Mouse (Mus musculus) T-helper 2 cell (primary cell): Measurements from ENCODE around the gene Deaf1.

ENCODE experiments used
- in situ Hi-C: fragments of 300-600 bp; cut with MboI, MseI; formaldehyde crosslinking; loops from one replicate; pipeline ENCODE4 v1.15.1; 2025; ENCODE audit warnings: high pct_unique_total_duplicates

Deaf1 gene

DNA sequence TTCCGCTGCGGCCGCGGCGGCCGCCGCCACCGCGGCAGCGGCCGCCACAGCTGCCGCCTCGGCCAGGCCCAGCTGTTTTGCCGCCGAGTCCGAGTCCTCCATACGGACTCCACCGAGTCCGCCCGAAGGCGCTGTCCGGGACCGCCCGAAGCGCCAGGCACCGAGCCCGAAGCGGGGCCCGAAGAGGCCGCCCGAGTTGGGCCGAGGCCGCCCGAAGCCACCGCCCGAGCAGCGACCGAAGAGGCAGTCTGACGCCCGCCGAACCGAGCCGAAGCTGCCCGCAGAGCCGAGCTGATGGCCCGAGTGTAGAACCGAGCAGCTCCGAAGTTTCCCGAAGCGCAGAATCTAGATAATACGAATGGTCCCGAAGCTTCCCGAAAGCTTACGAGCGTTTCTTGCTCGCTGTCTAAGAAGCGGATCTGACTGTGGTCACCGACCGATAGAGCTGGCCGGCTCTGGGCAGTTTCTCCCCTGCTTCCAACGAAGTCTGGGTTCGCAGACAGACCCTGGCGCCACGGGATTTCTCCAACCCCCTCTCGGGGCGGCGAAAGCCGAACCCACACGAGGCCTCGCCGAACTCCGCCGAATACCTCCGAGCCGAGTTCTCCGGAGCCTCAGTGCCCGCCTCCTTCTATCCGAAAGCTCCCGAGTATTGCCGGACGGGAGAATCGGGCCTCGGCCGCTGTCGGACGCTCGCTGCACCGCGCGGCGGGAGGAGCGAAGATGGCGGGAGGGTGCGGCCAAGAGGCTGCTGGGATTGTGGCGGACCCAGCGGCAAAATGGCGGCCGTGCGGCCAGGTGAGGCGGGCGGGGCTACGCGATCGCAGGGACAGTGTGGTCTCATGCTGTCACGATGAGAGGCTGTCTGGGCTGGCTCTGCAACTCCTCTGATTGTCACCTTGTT, at the start of gene Deaf1, which contains the start of gene Tmem80:
Gene Deaf1, minus strand, starts transcription at position 222 of the 904 bp plus-strand sequence.
Gene Tmem80, plus strand, starts transcription at position 271 of the 904 bp plus-strand sequence.
- in situ Hi-C loops = no loop called here

GRCm38 (mm10) chr7:141374399-141374798, 46.9 kb upstream of the Deaf1 start:
- in situ Hi-C loops = no loop called here

DNA sequence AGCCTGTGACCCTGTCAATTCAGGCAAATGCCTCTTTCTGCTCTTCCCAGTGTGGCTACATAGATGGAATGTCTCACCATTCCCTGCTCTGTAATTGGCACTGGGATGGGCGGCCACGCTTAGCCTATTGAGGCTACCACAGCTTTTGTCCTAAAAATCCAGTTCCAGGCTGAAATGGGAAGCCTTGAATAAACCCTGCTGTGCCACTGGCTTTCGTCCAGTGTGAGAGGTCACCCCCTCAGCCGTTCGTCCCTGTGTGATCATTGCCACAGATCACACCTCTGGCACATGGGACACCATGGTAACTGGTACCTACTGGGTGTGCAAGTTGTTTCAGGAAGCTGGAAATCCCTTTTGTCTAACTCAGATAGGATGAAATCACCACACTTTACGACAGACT, 46.1 kb upstream of the Deaf1 start:
- in situ Hi-C loops = no loop called here

DNA sequence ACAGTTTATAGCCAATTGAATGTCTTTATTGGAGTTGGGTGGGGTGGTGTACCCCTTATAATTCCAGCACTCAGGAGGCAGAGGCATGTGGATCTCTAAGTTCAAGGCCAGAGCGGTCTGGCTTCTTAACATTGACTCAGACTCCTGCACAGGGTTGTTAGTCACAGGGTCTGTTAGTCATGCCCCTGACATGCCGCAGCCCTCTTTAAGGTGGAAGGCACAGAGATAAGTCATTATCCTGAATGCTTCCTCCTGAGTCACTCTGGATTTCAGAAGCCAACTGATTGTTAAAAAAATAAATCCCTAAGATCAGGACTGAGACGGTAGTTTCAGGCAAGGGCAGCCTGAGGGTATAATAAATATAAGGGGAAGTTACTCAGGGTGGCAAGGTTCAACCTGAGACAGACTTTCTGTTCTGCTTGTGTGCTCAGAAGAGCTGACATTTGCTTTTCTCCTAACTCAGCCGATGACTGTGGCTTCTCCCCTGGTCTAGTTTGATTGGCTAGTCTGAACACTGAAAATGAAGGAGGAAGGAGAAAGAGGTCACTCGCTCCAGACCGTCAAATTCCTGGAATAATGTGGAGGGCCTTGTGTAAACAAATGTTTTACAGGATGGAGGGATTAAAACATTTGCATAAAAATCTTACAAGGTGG, 44.6 kb upstream of the Deaf1 start:
- in situ Hi-C loops = no loop called here

- in situ Hi-C loops = no loop called here
Measured at GRCm38 (mm10) chr7:141369918-141370317, 42.4 kb upstream of the Deaf1 start.

GRCm38 (mm10) chr7:141367358-141367757, 39.9 kb upstream of the Deaf1 start:
- in situ Hi-C loops = no loop called here

GRCm38 (mm10) chr7:141365049-141365445, 37.6 kb upstream of the Deaf1 start:
- in situ Hi-C loops = no loop called here

DNA sequence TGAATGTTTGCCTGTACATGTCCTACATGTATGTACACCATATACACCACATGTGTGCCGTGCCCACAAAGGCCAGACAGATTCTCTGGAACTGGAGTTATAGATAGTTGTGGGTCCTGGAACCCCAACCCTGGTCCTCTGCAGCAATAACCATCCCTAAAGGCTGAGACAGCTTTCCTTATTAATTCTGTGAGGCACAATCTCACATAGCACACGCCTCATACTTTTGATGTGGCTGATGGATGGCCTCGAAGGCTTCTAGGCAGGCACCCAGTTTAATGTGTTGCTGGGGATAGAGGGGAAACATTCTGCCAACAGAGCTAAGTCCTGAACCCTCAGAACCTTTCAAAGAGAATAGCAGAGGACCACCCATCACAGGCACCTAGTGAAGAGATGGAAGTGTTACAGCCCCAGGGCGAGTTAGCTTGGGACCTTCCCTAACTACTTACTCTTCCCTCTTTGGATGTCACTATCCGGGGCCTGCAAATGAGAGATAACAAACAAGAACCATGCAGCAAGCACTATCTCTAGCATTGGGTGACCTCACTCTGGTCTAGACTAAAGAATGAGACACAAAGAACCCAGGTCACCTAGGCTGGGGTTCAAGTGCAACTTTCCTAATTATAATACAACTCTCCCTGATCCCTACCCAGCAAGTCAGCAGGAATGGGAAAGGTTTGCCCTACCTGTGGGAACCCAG, 37.0 kb upstream of the Deaf1 start:
- in situ Hi-C loops = no loop called here

GRCm38 (mm10) chr7:141363752-141364125, 36.2 kb upstream of the Deaf1 start:
- in situ Hi-C loops = no loop called here

GRCm38 (mm10) chr7:141363106-141363751, 35.7 kb upstream of the Deaf1 start:
- in situ Hi-C loops = no loop called here

GRCm38 (mm10) chr7:141361510-141361909, 34.0 kb upstream of the Deaf1 start:
- in situ Hi-C loops = no loop called here

GRCm38 (mm10) chr7:141356971-141357370, 29.5 kb upstream of the Deaf1 start:
- in situ Hi-C loops = loop anchor here (5.0 kb wide), 1 partner anchor 85 kb away; no protein-coding TSS in a partner anchor

DNA sequence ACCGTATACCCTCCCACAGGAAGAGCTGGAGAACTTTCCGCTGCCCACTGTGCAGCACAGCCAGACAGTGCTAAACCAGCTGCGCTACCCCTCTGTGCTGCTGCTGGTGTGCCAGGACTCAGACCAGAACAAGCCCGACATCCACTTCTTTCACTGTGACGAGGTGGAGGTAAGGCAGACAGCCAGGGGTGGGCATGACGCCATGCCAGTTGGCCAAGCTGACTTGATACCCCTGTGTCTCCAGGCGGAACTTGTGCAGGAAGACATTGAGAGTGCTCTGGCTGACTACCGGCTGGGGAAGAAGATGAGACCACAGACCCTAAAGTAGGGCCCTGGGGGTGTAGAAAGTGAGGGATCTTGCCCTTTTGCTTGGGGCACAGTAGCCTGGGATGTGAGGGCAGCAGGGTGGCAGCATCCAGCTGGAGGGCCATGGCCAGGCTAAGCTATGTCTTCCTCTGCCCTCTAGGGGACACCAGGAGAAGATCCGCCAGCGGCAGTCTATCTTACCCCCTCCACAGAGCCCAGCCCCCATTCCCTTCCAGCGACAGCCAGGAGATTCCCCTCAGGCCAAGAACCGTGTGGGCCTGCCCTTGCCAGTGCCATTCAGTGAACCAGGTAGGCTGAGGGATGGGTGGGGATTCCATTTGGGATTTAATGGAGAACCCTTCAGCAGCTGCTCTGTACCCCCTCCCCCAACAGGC, 28.3 kb upstream of the Deaf1 start:
- in situ Hi-C loops = loop anchor here (5.0 kb wide), 1 partner anchor 83 kb away; no protein-coding TSS in a partner anchor

DNA sequence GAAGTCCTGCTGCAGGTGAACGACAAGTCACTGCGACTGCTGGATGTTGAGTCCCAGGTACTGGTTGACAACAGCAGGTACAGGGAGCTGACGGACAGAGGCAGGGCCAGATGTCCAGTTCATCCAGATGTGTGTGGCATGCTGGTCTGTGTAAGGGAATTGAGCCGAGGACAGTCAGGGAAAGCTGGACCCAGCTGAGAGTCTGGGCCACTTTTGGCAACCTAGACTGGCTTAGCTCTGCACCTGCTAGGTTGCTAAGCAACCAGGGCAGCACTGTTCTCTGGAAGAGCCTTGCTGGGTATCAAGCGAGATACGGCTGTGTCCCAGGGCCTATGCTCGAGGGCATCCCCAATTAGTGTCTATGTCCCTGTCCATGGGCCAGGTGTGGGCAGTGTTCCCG, 27.6 kb upstream of the Deaf1 start:
- in situ Hi-C loops = loop anchor here (5.0 kb wide), 1 partner anchor 83 kb away; no protein-coding TSS in a partner anchor

GRCm38 (mm10) chr7:141351061-141351460, 23.6 kb upstream of the Deaf1 start:
- in situ Hi-C loops = no loop called here

- in situ Hi-C loops = no loop called here
Measured at GRCm38 (mm10) chr7:141344787-141345186, 17.3 kb upstream of the Deaf1 start.

- in situ Hi-C loops = no loop called here
Measured at GRCm38 (mm10) chr7:141343696-141344095, 16.2 kb upstream of the Deaf1 start.

DNA sequence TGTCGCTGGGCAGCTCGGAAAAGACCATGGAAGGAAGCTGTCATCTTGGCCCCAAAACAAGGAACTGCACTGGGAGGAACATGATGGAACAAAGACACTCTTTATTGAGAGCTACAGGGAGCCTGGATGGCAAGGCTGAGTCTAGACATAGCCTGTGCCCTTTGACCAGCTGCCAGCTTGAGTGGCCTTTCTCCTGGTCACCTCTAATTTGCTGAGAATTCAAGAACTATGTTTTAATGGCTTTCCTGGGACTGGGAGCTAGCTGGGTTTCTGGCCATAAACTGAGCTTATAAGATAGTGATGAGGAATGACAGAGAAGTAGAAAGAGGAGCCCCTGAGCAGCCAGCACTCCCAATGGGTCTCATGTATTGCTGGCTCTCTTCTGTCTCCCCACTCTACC, 15.7 kb upstream of the Deaf1 start:
- in situ Hi-C loops = no loop called here

GRCm38 (mm10) chr7:141341689-141342226, 14.3 kb upstream of the Deaf1 start:
- in situ Hi-C loops = no loop called here

- in situ Hi-C loops = no loop called here
Measured at GRCm38 (mm10) chr7:141340476-141340875, 13.0 kb upstream of the Deaf1 start.

- in situ Hi-C loops = no loop called here
Measured at GRCm38 (mm10) chr7:141340023-141340422, 12.5 kb upstream of the Deaf1 start.
